Mouse (Mus musculus) olfactory bulb, adult 2 months (tissue): ENCODE measurements around the gene Utp15.

ENCODE experiments used
- CTCF ChIP-seq: fragments of 200-500 bp; IDR thresholded peaks from 2 replicates; pipeline ENCODE4 v1.5.1; 2012; ENCODE audit warnings: low read depth, mild to moderate bottlenecking, low read length, moderate library complexity; ENCODE audit not compliant: insufficient read depth
- POLR2A ChIP-seq: fragments of 200-500 bp; IDR thresholded peaks from 2 replicates; pipeline ENCODE4 v1.6.1; 2012; ENCODE audit warnings: mild to moderate bottlenecking, low read depth, low read length, moderate library complexity; ENCODE audit not compliant: insufficient read depth

DNA sequence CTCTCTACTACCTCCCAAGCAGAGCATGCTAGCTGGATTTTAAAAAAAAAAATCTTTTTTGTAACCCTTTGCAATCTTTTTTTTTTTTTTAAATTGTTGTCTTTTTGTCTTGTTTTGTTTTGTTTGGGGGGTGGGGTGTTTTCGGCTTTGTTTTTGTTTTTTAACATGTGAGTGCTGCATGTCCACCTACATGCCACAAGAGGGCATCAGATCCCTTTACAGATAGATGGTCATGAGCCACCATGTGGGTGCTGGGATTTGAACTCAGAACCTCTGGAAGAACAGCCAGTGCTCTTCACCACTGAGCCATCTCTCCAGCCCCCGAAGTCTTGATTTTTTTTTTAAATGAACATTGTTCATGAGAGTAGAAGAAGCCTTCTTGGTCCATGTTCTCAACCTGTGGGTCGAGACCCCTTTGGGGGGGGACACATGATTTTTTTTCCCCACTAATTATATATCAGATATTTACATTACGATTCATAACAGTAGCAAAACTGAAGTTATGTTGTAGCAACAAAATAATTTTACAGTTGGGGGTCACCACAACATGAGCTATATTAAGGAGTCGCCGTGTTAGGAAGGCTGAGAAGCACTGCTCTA, 35.1 kb upstream of the Utp15 start:
- no peak for TF ChIP-seq POLR2A
- TF ChIP-seq CTCF = no peak
